Mouse (Mus musculus): ENCODE results near the gene Fads3. TPM values are rescaled to one million over a fixed set of nuclear protein-coding genes. Genes with fewer than 3 reads are reported as not detected.

The Fads3 gene
- polyA plus RNA-seq, 1 experiment from 2014 or later: 31.1 TPM

GRCm38 (mm10) chr19:10042232-10042631 is 863 bp downstream of the Fads3 start:
- no peak for TF ChIP-seq CTCF (IDR thresholded peaks at IDR 0.05; ENCODE audit: low read depth)
- Histone ChIP-seq H3K27me3 (ENCODE audit: insufficient read depth, low read length) (no peaks in the 10 kb centered on the region), H3K9ac (peak overlapping the region; percentile 70), H3K4me1 (ENCODE audit: insufficient read depth) (peaks cover 49% of the 10 kb centered on the region), H3K27ac (ENCODE audit: low read depth) (0 out of 2 replicates have a peak overlapping the region, but pooled peaks have one; percentile 71), H3K4me3 (ENCODE audit: low read depth, low read length) (peak overlapping the region; percentile 71), H3K9me3 (ENCODE audit: low read depth, low read length) (no peaks in the 10 kb centered on the region), H3K4me2 (peak overlapping the region; percentile 91), H3K36me3 (ENCODE audit: insufficient read depth) (peaks cover 9% of the 10 kb centered on the region)
- DNase-seq: no peak
- 40% methylated on average over 6 of the region's 6 CpGs for WGBS
- ATAC-seq (ENCODE audit: insufficient read depth): no peak

GRCm38 (mm10) chr19:10042816-10043215 is 1.4 kb downstream of the Fads3 start:
- peak overlapping the region; percentile 91 for H3K4me2 ChIP-seq
- DNase-seq (no peak), ATAC-seq (ENCODE audit: insufficient read depth) (no peak)
- no peaks in the 10 kb centered on the region for H3K27me3 ChIP-seq (ENCODE audit: insufficient read depth, low read length)
- peak overlapping the region; percentile 71 for H3K4me3 ChIP-seq (ENCODE audit: low read depth, low read length)
- peaks cover 45% of the 10 kb centered on the region for H3K4me1 ChIP-seq (ENCODE audit: insufficient read depth)
- 80% methylated on average over 4 of the region's 4 CpGs for WGBS
- TF ChIP-seq CTCF (IDR thresholded peaks at IDR 0.05; ENCODE audit: low read depth): no peak
- peak overlapping the region; percentile 70 for H3K9ac ChIP-seq
- H3K9me3 ChIP-seq (ENCODE audit: low read depth, low read length): no peaks in the 10 kb centered on the region
- peaks cover 9% of the 10 kb centered on the region for H3K36me3 ChIP-seq (ENCODE audit: insufficient read depth)
- no peak overlapping the region for H3K27ac ChIP-seq (ENCODE audit: low read depth)

DNA sequence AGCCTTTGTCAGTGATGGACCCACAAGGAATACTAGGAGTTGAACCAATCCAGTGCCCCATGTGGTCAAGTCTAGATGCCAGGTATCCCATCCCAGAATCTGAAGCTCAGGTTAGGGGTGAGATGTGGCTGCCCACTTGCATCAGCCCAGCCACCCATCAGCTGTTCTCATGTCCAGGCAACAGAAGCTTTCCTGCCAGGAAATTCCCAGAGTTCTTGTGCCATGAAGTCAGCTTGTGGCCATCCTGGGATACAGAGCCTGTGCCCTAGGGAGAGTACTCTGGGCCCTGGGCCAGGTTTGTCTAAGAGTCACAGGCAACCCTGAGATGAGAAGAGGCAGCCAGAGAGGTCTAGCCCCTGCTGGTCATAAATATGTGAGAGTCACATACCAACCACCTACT is 2.3 kb downstream of the Fads3 start:
- Histone ChIP-seq H3K36me3 (ENCODE audit: insufficient read depth) (peaks cover 9% of the 10 kb centered on the region), H3K4me1 (ENCODE audit: insufficient read depth) (peaks cover 38% of the 10 kb centered on the region), H3K27ac (ENCODE audit: low read depth) (no peak overlapping the region), H3K4me2 (peak overlapping the region; percentile 91; the same call in 1 of the 2 replicates), H3K27me3 (ENCODE audit: insufficient read depth, low read length) (no peaks in the 10 kb centered on the region), H3K4me3 (ENCODE audit: low read depth, low read length) (no peak overlapping the region), H3K9me3 (ENCODE audit: low read depth, low read length) (no peaks in the 10 kb centered on the region), H3K9ac (no peak overlapping the region)
- TF ChIP-seq CTCF (IDR thresholded peaks at IDR 0.05; ENCODE audit: low read depth): 0 out of 2 replicates have a peak, but pooled peaks have one; percentile 7
- peak; percentile 44 for DNase-seq
- ATAC-seq (ENCODE audit: insufficient read depth): no peak

- Histone ChIP-seq H3K27ac (ENCODE audit: low read depth) (no peak overlapping the region), H3K4me2 (no peak overlapping the region), H3K4me1 (ENCODE audit: insufficient read depth) (peaks cover 26% of the 10 kb centered on the region), H3K9me3 (ENCODE audit: low read depth, low read length) (no peaks in the 10 kb centered on the region), H3K4me3 (ENCODE audit: low read depth, low read length) (no peak overlapping the region), H3K27me3 (ENCODE audit: insufficient read depth, low read length) (no peaks in the 10 kb centered on the region), H3K36me3 (ENCODE audit: insufficient read depth) (peaks cover 9% of the 10 kb centered on the region), H3K9ac (no peak overlapping the region)
- WGBS: 75% methylated on average over 2 of the region's 2 CpGs
- ATAC-seq (ENCODE audit: insufficient read depth) (no peak), DNase-seq (no peak)
- TF ChIP-seq CTCF (IDR thresholded peaks at IDR 0.05; ENCODE audit: low read depth): no peak
These were observed 4.3 kb downstream of the Fads3 start for GRCm38 (mm10) chr19:10045707-10046106.

DNA sequence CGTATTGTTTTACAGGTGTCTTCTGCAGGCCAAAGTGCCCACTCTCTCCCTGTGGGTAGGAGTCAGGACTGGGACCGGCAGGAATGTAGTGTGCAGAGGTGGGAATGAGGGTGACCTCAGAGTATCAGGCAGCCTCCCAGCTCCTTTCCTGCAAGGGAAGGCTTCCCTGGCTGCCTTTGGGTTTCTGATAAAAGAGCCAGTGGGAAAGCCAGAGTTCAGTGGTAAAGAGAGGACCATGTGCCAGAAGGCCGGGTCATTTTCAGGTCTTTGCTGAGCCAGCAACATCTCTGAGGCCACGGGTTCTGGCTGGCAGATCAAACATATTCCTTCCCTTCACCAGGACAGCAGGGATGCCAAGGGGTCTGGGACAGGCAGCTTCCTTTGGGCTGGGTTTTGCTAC is 5.0 kb downstream of the Fads3 start:
- H3K4me1 ChIP-seq (ENCODE audit: insufficient read depth): peaks cover 23% of the 10 kb centered on the region
- no peaks in the 10 kb centered on the region for H3K27me3 ChIP-seq (ENCODE audit: insufficient read depth, low read length)
- DNase-seq: no peak
- no peak overlapping the region for H3K4me2 ChIP-seq
- H3K36me3 ChIP-seq (ENCODE audit: insufficient read depth): peaks cover 9% of the 10 kb centered on the region
- H3K27ac ChIP-seq (ENCODE audit: low read depth): no peak overlapping the region
- peak overlapping the region; percentile 13; the same call in 1 of the 2 replicates for H3K9ac ChIP-seq
- TF ChIP-seq CTCF (IDR thresholded peaks at IDR 0.05; ENCODE audit: low read depth): no peak
- no peaks in the 10 kb centered on the region for H3K9me3 ChIP-seq (ENCODE audit: low read depth, low read length)
- no peak overlapping the region for H3K4me3 ChIP-seq (ENCODE audit: low read depth, low read length)
- 60% methylated on average over 4 of the region's 4 CpGs for WGBS
- ATAC-seq (ENCODE audit: insufficient read depth): no peak

GRCm38 (mm10) chr19:10046983-10047382 is 5.6 kb downstream of the Fads3 start:
- H3K4me1 ChIP-seq (ENCODE audit: insufficient read depth): peaks cover 22% of the 10 kb centered on the region
- 29% methylated on average over 3 of the region's 3 CpGs for WGBS
- no peak overlapping the region for H3K27ac ChIP-seq (ENCODE audit: low read depth)
- H3K4me2 ChIP-seq: no peak overlapping the region
- H3K27me3 ChIP-seq (ENCODE audit: insufficient read depth, low read length): no peaks in the 10 kb centered on the region
- H3K4me3 ChIP-seq (ENCODE audit: low read depth, low read length): no peak overlapping the region
- no peaks in the 10 kb centered on the region for H3K9me3 ChIP-seq (ENCODE audit: low read depth, low read length)
- ATAC-seq (ENCODE audit: insufficient read depth): no peak
- no peak for DNase-seq
- peaks cover 10% of the 10 kb centered on the region for H3K36me3 ChIP-seq (ENCODE audit: insufficient read depth)
- TF ChIP-seq CTCF (IDR thresholded peaks at IDR 0.05; ENCODE audit: low read depth): no peak
- no peak overlapping the region for H3K9ac ChIP-seq

GRCm38 (mm10) chr19:10049533-10049932 is 8.2 kb downstream of the Fads3 start:
- Histone ChIP-seq H3K9me3 (ENCODE audit: low read depth, low read length) (no peaks in the 10 kb centered on the region), H3K4me1 (ENCODE audit: insufficient read depth) (0 out of 2 replicates have a peak, but pooled peaks cover 9% of the 10 kb centered on the region)

GRCm38 (mm10) chr19:10050438-10050837 is 9.1 kb downstream of the Fads3 start:
- Histone ChIP-seq H3K27me3 (ENCODE audit: insufficient read depth, low read length) (no peaks in the 10 kb centered on the region), H3K4me3 (ENCODE audit: low read depth, low read length) (no peak overlapping the region), H3K4me2 (no peak overlapping the region), H3K9ac (no peak overlapping the region), H3K36me3 (ENCODE audit: insufficient read depth) (peaks cover 34% of the 10 kb centered on the region), H3K27ac (ENCODE audit: low read depth) (no peak overlapping the region), H3K4me1 (ENCODE audit: insufficient read depth) (0 out of 2 replicates have a peak, but pooled peaks cover 9% of the 10 kb centered on the region), H3K9me3 (ENCODE audit: low read depth, low read length) (no peaks in the 10 kb centered on the region)
- no peak for ATAC-seq (ENCODE audit: insufficient read depth)
- 34% methylated on average over 2 of the region's 2 CpGs for WGBS
- DNase-seq: no peak
- TF ChIP-seq CTCF (IDR thresholded peaks at IDR 0.05; ENCODE audit: low read depth): no peak

More at GRCm38 (mm10) chr19:10049533-10049932, 8.2 kb downstream of the Fads3 start:
- peaks cover 31% of the 10 kb centered on the region for H3K36me3 ChIP-seq (ENCODE audit: insufficient read depth)
- no peak overlapping the region for H3K4me2 ChIP-seq
- H3K27me3 ChIP-seq (ENCODE audit: insufficient read depth, low read length): no peaks in the 10 kb centered on the region
- no peak overlapping the region for H3K9ac ChIP-seq
- H3K4me3 ChIP-seq (ENCODE audit: low read depth, low read length): no peak overlapping the region
- no peak overlapping the region for H3K27ac ChIP-seq (ENCODE audit: low read depth)
- no peak for TF ChIP-seq CTCF (IDR thresholded peaks at IDR 0.05; ENCODE audit: low read depth)
- DNase-seq (no peak), ATAC-seq (ENCODE audit: insufficient read depth) (no peak)

Measured in lung, embryonic 14.5 days (tissue).